Mouse (Mus musculus) stomach, postnatal 0 days (tissue): ENCODE measurements at regions not wholly inside any gene's neighbourhood (a gene's known extent, or its start where the extent isn't known, plus 50 kb on each side); places are given as distances from the start of the nearest gene placed in this dataset.

Experiments
- CTCF ChIP-seq: IDR thresholded peaks from 2 replicates; pipeline ENCODE4 v1.5.1; 2016; ENCODE audit warnings: antibody characterized with exemption, low read depth, mild to moderate bottlenecking, moderate library complexity
- EP300 ChIP-seq: optimal IDR thresholded peaks from 2 replicates; pipeline ENCODE3; 2016; ENCODE audit warnings: antibody characterized with exemption

GRCm38 (mm10) chr15:86593404-86593803 is 379.1 kb downstream of the Tbc1d22a start:
- TF ChIP-seq CTCF (no peak), EP300 (no peak)
